Mouse (Mus musculus) adrenal gland, postnatal 25 days (tissue): Measurements from ENCODE around the gene Chil1. TPM values are rescaled to one million over a fixed set of nuclear protein-coding genes. Genes with fewer than 3 reads are reported as not detected.
A peak's percentile ranks its signal among the peaks of the same experiment; 100 is the strongest.

ENCODE experiments used
- DNase-seq: peaks from one replicate; pipeline ENCODE4 v3.0.0; 2021; ENCODE audit warnings: mixed read lengths
- total RNA-seq: library from RNA; stranded (reverse); gene quantifications from 2 replicates; pipeline ENCODE4 v1.2.3, GENCODE M21; 2021

The Chil1 gene
- total RNA-seq, 1 experiment from 2014 or later: 1.5 TPM

DNA sequence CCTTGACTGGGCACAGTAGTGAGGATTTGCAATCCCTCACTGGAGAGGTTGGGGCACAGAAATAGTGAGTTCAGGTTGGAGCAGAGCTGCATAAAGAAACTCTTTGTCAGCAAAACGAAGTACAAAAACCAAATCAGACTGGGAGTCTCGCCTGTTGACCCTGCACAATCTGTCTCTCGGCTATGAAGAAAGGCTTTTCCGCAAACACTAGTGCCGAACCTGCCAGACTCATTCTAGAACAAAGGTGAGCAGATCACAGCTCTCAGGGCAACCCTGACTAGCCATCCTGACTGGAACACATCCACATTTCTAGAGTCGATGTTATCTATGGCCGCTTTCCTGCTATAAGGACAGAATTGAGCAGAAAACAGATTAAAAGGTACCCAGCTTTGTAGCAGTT lies 8.9 kb upstream of the Chil1 start:
- DNase-seq: no peak

DNA sequence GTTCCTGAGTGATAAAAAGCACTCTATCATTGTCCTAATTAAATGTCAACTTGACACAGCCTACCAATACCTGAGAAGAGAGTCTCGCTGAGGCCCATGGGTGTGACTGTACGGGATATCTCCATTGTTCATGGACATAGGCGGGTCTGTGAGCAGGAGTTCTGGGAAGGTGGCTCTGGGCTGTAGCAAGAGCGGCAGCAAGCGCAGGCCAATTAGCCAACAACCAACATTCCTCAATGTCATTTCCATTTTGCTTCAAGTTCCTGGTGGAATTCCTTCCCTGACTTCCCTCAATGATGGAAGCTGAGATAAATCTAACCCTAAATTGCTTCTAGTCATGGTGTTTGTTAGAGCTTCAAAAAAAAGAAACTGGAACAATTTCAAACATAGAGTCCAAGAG lies 4.0 kb upstream of the Chil1 start:
- DNase-seq: no peak

DNA sequence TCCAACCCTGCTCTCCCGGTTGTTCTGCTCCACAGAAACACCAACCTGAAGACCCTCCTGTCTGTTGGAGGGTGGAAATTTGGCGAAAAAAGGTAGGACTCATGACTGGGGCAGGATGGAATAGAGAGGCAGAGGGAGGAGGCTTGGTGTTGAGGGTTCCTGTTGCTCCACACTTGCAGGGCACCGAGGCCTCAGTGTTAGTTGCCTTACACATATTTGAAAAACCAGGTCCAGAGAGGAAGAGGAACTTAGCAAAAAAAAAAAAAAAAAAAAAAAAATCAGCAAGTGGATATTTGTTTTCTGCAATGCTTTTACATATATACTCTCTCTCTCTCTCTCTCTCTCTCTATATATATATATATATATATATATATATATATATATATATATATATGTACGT lies 2.1 kb downstream of the Chil1 start:
- DNase-seq: no peak

DNA sequence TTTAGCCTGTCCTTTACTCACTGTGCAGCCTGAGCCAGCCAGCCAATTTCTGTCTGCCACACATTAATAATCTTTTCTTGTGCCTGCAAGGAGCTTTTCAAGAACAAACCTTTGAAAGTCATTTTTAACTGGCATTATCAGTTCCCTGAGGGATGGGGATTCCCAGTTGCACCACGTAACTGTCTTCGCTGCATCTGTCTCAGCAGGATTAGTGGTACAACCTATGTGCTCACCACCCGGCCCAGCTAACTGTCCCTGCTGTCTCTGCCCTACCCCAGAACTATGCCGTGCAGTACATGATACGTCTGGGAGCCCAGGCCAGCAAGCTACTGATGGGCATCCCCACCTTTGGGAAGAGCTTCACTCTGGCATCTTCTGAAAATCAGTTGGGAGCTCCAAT lies 6.2 kb downstream of the Chil1 start:
- no peak for DNase-seq

DNA sequence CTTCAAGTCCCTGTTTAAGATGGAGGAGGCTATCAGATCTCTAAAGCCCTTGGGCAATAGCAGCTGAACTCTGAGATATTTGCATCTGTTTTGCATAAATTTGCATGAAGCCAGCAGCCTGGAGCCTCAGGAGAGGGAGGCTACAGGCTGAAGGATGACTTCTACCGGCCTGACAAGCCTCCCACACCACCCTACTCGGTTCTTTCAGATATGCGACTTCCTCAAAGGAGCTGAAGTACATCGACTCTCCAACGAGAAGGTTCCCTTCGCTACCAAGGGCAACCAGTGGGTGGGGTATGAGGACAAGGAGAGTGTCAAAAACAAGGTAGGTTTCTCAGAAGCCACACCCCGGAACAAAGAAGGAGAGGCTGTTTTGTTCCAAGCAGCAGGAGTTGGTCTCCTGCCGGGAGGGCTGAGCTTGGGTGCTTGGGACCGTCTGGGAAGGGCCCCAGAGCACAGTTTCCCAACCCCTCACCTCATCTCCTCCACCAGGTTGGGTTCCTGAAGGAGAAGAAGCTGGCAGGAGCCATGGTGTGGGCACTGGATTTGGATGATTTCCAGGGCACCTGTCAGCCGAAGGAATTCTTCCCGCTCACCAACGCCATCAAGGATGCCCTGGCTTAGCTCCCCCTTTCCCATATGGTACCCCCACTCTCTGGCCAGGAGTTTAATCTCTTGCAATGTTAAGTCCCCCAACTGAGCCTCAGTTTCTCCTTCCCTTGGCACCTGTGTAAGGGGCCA lies 7.2 kb downstream of the Chil1 start:
- DNase-seq: no peak

DNA sequence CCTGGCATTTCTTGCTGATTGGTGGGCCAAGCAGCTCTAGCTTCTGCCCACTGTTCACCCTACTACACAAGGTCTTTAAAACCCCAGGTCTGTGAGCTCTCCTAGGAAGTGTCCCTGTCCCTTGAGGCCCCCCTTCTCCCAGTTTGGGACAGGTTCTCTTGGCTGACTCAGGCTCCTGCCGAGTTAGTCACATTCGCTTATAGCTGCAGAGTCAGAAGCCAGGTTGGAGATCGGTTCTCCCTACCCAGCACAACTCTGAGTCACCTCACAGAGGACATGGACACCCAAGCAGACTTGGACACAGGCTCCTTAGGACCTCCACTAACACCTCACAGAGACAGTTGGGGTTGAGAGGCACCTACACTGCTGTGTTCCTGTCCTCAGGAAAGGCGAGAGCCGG lies 9.2 kb downstream of the Chil1 start:
- no peak for DNase-seq

DNA sequence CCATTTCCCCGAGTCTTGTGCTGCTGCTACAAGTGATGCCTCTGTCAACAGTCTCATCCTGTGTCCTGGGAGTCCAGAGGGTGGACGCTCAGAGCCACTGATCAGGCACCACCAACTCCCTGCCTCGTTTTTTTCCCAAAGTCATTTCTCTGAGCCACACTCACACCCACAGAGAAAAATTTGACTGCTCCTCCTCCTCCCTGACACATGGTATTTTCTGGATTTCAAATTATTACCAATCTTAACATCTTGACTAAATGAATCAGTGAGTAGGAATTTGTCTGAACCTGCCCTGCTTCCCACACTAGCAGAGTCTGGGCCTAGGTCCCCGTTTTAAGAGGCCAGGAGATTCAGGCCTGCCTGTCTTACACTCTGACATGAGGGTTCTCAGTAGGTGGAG lies 10.0 kb downstream of the Chil1 start:
- DNase-seq: no peak

DNA sequence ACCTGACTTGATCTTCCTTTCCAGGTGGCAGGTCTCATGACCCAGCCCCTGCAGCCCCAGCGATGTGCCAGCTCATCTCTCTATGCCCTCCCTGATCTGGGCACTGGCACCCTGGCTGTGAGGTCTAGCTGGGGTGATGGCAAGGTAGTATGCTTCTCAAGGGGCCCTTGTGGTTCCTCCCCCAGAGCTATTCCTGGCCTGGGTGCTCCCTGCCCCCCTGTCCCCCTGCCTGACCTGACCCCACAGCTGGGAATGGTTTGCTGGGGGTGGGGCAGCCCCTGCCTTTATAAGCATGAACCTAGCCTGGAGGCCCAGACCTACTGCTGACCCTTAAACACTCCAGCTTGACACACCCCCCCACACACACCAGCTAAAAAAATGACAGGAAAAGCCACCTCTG lies 11.2 kb downstream of the Chil1 start, which contains the start of gene Mybph:
Mybph (plus strand) TSS at position 323 of the 400 bp plus-strand sequence.
- DNase-seq: no peak

DNA sequence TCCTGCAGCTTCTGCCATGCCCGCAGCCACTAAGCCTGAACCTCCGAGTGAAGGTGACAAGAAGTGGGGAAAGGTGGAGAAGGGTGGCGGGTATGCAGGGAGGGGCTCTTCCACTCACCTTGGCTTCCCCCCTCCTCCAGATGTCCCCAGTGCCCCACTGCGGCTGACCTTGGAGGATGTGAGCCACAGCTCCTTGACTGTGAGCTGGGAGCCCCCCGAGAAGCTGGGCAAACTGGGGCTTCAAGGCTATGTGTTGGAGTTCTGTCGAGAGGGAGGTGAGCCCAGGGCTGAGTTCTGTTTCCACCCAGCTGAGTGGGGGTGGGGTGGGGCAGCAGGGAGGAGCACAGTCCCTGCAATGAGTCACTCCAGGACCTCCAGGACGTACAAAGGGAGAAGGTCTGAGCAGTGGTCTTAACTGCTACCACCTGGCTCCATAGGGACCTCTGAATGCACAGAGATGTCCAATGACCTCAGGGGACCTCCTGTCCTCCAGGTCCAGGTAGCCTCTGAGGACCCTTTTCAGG lies 11.8 kb downstream of the Chil1 start:
- peak; percentile 61 for DNase-seq

DNA sequence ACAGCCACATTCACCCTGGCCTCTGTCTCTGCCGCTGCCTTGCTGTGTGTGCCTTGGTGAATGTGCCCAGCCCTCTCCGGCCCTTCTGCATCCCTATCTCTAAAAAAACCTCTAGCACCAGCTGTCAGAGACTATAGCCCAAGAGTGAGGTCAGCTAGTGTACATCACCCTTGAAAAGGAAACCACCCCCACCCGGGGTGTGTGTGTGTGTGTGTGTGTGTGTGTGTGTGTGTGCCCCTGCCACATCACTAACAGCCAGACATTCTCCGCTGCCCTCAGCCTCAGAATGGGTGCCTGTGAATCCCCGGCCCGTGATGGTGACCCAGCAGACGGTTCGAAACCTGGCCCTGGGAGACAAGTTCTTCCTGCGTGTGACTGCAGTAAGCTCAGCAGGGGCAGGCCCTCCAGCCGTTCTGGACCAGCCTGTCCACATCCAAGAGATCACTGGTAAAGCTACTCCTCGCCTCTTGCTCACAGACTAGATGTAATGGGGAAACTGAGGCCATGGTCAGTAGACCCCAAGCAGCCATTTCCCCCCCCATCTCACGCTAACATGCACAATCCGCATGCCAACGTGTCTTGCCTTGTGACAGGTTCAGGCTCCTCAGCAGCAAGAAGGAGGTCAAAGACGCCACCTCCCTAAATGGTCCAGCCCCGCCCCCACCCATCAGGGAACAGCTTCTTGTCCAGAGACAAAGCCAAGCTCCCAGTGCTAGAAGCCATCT lies 12.5 kb downstream of the Chil1 start:
- no peak for DNase-seq

DNA sequence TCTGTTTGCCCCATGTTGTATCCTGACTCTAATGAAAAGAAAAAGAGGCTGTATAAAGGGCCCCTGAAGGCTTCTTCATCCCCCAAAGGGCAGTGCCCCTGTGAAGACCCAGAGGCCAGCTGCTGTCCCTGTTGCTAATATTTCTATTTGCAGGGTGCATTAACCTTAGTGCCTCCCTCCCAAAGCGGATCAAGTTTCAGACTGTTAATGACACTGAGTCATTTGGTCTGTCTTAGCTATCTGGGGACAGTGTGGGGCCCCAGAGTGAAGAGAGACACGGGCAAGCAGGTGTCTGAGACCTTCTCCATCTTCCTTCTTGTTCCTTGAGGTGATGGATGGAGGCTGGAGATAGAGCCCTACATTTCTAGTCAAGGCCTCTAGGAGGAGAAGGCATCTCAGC lies 13.1 kb downstream of the Chil1 start:
- DNase-seq: no peak

DNA sequence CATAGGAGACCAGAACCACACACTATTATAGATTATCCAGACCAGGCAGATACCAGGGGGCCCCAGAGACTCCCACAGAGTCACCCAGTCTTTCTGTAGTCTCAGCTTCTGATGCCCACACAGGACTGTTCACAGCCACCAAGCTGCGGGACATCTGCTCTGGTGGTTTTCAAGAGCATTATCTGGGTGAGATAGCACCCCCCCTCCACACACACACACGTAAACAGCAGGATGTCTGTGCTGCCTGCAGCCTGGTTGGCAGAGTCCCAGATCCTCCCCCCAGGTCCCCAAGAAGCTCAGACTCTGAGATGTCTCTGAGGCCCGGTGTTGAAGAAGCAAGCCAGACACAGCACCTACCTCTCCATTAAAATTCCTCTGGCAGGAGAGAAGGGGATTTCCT lies 13.6 kb downstream of the Chil1 start:
- no peak for DNase-seq

DNA sequence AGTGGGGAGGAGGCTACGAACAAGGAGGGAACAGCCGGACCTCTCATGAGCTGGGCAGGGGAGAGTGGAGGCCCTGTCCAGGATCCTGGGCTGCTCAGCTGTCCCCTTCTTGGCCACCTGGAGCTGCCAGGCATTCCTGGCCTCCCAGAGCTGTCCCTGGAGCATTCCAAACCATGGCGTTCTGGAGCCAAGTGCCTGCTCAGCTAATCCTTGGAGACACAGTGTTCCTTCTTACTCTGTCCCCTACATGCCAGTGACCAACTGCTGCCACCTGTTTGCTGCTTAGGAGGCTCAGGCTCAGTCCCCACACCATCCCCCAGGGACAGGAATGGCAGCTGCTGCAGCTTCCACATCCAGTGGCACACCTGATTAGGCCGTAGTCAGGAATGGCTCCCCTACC lies 14.0 kb downstream of the Chil1 start:
- DNase-seq: no peak

DNA sequence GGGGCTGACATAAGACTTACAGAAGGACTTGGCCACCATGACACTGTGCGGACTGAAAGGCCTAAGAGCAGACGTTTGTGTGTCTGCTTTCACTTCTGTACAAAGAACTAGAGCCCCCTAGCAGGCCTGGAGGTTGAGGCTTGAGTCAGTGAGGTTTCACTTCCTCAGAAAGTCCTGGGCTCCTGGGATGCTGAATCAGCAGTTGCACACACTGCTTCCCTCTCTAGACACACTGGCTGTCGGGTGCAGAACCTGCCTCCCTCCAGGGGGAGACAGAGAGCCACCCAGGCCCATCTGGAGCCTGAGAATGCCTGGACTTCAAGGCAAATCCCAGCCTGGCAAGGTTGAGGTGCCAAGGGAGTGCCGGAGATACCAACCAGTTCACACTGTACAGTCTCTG lies 14.4 kb downstream of the Chil1 start:
- DNase-seq: peak; percentile 80

DNA sequence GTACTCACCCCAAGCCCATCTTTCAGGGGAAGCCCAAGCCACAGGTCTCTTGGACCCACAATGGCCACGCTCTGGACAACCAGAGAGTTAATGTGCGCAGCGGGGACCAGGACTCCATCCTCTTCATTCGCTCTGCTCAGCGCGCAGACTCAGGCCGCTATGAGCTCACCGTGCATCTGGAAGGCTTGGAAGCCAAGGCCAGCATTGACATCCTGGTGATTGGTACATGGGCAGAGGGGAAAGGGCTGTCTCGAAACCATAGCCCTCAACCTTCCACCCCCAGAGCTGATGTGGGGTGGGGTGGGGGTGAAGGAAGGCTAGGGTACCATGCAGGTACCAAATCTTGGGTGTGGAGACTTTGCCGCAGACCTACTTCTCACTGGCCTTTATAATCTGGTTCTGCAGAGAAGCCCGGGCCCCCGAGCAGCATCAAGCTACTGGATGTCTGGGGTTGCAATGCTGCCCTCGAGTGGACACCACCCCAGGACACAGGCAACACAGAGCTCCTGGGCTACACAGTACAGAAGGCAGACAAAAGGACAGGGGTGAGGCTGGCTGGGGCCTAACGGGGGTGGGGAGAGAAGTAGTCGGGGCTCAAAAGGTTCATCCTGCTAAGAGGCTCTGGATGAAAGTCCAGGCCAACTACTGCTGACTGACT lies 15.5 kb downstream of the Chil1 start:
- DNase-seq: no peak

DNA sequence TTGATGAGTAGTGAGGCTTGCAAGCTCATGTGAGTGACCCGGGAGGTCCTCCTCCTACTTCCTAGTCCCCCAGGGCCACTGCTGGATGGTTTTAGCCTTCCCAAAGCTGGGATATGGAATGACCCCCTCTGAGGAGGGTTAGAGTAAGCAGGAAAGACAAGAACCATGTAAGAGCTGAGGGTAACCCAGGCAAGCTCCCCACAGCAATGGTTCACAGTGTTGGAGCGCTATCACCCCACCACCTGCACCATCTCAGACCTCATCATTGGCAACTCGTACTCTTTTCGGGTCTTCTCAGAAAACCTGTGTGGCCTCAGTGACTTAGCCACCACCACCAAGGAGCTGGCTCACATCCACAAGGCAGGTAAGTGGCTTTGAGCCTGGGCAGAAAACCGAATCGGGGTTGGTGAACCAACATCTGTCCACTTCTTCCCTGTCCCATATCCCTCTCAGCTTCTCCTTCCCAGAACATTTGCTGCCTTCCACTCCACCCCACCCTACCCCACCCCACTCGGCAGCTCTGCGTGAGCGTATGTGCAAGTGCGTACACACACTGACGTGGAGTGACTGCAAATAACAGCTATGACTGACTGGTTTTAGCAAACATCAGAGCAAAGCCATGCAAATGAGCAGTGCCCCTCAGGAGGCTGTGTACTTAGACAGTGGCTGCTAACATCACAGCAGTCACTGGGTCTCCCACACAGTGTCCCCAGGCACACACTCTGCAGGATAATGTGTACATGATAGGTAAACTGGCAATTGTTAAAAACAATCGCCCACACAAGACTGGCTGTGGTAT lies 16.4 kb downstream of the Chil1 start:
- no peak for DNase-seq

DNA sequence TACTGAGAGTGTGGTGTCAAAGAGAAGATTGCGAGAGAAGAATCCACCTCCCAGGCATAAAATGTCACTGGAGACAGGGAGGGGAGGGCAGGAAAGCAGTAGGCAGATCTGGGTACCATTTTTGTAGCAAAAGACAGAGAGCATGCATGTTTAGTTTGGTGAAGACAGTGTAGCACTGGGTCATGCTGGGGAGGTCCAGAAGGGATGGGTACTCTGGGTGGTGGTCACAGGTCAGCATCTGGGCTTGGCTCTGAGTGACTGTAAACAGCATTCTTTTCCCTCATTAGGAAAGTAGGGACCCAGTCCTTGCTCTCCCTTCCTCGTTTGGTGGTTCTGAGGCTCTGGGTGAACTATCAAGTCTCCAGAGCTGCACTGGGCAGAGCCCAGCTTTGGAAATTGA lies 18.5 kb downstream of the Chil1 start:
- DNase-seq: no peak

DNA sequence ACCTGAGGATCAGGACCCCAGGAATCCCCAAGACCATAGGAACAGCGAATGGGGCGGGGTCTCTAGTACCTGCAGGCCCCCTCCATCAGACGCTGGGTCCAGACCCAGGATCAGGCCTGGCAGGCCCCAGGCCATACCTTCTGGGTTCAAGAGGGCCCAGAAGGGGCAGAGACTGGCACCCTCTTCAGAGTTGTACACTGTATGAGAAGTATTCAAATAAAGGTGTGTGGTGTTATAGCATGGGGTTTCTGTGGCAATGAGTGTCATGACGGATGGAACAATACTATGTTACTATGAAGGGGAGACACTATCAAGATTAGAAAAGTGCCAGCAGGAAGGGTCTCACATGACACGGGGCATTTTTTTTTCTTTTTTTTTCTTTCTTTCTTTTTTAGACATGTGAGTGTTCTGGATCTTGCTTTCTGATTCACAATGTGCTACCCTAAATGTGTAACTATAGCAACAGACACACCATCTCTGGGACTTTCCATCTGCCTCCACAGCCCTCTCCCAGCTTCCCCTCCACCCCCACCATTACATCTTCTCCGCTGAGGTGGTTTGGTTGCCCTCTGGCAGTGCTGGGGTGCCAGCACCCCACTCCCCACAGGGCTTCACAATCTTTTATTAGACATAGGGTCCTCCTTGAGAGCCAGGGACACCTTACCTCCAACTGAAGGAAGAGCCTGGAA lies 19.2 kb downstream of the Chil1 start:
- no peak for DNase-seq

DNA sequence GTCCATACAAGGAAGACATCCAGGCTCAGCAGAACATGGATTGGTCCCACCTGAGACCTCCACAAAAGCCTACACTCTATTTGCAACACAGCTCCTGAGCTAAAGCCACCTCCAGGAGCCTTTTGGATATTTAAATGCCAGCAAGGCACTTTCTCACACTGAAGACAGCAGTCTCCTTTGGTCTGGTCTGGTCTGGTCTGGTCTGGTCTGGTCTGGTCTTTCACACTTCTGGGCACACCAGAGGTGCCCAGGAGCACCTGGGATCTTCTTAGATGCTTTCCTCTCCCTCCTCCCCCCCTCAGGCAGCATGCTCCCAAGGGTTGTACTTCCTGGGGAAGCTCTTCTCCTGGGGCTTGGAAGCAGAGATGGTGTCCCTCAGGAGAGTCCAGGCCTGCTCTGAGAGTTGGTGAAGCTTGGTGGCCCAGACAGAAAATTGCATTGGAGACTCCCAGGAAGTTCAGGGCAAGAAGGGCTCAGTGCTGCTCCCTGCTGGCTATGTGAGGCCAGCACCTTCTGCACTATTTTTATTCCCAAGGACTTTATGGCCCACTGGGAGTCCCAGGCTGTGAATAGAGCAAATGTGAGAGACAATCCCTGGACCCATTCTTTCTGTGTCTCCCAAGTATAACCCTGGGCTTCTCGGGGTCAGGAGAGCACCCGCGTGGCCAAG lies 19.9 kb downstream of the Chil1 start:
- peak; percentile 57 for DNase-seq

DNA sequence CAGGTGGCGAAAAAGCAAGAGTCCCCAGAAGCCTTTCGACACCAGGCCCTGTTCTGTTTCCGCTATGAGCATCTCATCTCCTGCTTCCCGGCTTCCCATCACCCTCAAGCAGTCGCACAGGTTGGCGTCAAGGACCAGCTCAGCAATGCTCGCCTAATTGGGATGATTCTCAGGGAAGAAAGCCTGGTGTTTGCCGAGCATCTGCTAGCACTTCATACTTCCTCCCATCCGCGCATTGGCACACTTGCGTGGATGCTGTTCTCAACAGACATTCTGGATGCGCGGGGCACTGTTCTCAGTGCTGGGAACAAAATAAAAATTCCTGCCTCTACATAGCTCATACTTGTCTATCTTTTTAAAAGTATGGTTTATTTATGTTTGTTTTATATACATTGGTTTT lies 22.3 kb downstream of the Chil1 start:
- no peak for DNase-seq
